Mouse (Mus musculus): ENCODE measurements around the gene Pde4a. TPM values are rescaled to one million over a fixed set of nuclear protein-coding genes. Genes with fewer than 3 reads are reported as not detected.
"Not testable (repeated sequence)": the region's sequence is repeated elsewhere in the genome, so short reads cannot be mapped to it uniquely, and the experiment has no call there.

The Pde4a gene
- polyA plus RNA-seq, 1 experiment from 2014 or later: 3.8 TPM

DNA sequence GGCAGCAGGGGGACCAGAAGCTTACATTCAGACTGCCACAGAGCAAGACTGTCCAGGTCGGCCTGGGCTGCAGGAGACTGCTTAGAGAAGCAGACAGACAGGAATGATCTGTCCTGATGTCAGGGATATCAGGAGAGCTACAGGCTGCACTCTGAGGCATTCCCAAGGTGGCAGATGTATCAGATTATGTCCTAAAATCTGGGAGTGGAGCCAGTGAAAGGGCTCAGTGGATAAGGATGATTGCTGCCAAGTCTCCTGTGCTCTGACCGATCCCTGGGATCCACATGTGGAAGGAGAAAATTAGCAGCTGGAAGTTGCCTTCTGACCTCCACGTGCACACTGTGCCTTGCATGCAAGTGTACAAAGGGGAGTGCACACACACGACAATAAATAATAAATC lies 14.9 kb downstream of the Pde4a start:
- peaks cover 57% of the 10 kb centered on the region for H3K27me3 ChIP-seq (ENCODE audit: low read depth, poor library complexity, severe bottlenecking)
- H3K27ac ChIP-seq (replicated peaks): no peak overlapping the region
- H3K36me3 ChIP-seq: no peaks in the 10 kb centered on the region
- DNase-seq (ENCODE audit: low spot score): no peak
- H3K4me1 ChIP-seq: peaks cover 16% of the 10 kb centered on the region
- WGBS: 77% methylated on average over 4 of the region's 4 CpGs
- H3K4me3 ChIP-seq: no peak overlapping the region
- H3K9me3 ChIP-seq (replicated peaks): no peaks in the 10 kb centered on the region

GRCm38 (mm10) chr9:21180841-21181240 lies 15.3 kb downstream of the Pde4a start:
- no peaks in the 10 kb centered on the region for H3K36me3 ChIP-seq
- peaks cover 18% of the 10 kb centered on the region for H3K4me1 ChIP-seq
- no peak overlapping the region for H3K27ac ChIP-seq (replicated peaks)
- no peak for DNase-seq (ENCODE audit: low spot score)
- 69% methylated on average over 1 of the region's 1 CpGs for WGBS
- H3K27me3 ChIP-seq (ENCODE audit: low read depth, poor library complexity, severe bottlenecking): peaks cover 61% of the 10 kb centered on the region
- no peak overlapping the region for H3K4me3 ChIP-seq
- H3K9me3 ChIP-seq (replicated peaks): no peaks in the 10 kb centered on the region

- Histone ChIP-seq H3K27ac (replicated peaks) (peak overlapping the region; percentile 30; the same call in 1 of the 2 replicates), H3K36me3 (no peaks in the 10 kb centered on the region), H3K4me3 (peak overlapping the region; percentile 41), H3K9me3 (replicated peaks) (no peaks in the 10 kb centered on the region), H3K4me1 (peaks cover 19% of the 10 kb centered on the region), H3K27me3 (ENCODE audit: low read depth, poor library complexity, severe bottlenecking) (peaks cover 69% of the 10 kb centered on the region)
- DNase-seq (ENCODE audit: low spot score): peak; percentile 47
- 7% methylated on average over 48 of the region's 48 CpGs for WGBS
Observed at GRCm38 (mm10) chr9:21181421-21182220, 16.1 kb downstream of the Pde4a start.

DNA sequence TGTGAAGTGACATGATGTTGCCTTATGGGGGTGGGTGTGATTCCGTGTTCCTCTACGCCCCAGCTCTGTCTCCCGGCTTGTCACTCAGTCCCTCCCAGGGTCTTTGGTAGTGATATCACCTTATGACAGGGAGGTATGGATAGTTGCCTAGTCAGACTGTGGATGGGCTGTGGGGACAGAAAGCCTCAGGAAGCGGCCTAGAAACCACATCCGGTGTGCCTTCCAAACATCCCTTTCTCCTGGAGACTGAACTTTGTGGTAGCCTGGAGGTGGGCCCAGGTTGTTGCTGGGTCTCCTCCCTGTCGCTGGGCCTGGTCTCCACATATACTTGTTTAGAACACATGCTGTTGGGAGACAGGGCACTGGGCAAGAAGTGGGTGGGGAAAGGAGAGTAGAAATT lies 17.9 kb downstream of the Pde4a start:
- WGBS: 80% methylated on average over 6 of the region's 6 CpGs
- no peaks in the 10 kb centered on the region for H3K36me3 ChIP-seq
- H3K27me3 ChIP-seq (ENCODE audit: low read depth, poor library complexity, severe bottlenecking): peaks cover 73% of the 10 kb centered on the region
- DNase-seq (ENCODE audit: low spot score): no peak
- no peak overlapping the region for H3K27ac ChIP-seq (replicated peaks)
- H3K4me3 ChIP-seq: no peak overlapping the region
- no peaks in the 10 kb centered on the region for H3K9me3 ChIP-seq (replicated peaks)
- peaks cover 21% of the 10 kb centered on the region for H3K4me1 ChIP-seq

DNA sequence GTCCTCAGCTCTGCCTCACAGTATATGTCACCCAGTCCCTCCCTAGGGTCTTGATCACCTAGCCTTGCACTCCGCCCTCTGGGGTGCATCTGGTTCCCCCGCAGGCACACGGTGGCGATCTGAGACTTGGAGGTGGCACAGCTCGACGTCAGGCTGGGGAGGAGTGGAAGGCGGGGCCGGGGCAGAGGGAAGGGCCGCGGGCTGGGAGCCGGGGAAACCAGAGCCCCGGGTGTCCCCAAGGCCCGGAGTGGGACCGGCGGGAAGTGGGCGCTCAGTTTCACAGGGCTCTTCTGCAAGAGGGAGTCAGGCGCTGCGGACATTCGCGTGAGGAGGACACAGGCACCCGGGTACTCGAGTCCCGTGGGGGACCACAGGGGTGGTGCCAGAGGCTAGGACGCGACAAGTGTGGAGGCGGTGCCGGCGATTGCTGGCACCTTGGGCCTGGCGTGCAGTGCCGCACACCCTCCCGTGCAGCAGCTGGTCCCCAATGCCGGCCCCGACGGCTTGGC lies 18.4 kb downstream of the Pde4a start:
- peaks cover 21% of the 10 kb centered on the region for H3K4me1 ChIP-seq
- peaks cover 73% of the 10 kb centered on the region for H3K27me3 ChIP-seq (ENCODE audit: low read depth, poor library complexity, severe bottlenecking)
- no peaks in the 10 kb centered on the region for H3K36me3 ChIP-seq
- DNase-seq (ENCODE audit: low spot score): no peak
- no peaks in the 10 kb centered on the region for H3K9me3 ChIP-seq (replicated peaks)
- WGBS: 6% methylated on average over 34 of the region's 34 CpGs
- H3K27ac ChIP-seq (replicated peaks): no peak overlapping the region; the same call in 1 of the 2 replicates
- H3K4me3 ChIP-seq: peak overlapping the region; percentile 28

- Histone ChIP-seq H3K4me1 (peaks cover 21% of the 10 kb centered on the region), H3K9me3 (replicated peaks) (no peaks in the 10 kb centered on the region), H3K27ac (replicated peaks) (no peak overlapping the region), H3K4me3 (no peak overlapping the region), H3K27me3 (ENCODE audit: low read depth, poor library complexity, severe bottlenecking) (peaks cover 73% of the 10 kb centered on the region), H3K36me3 (no peaks in the 10 kb centered on the region)
- WGBS: 58% methylated on average over 2 of the region's 2 CpGs
- no peak for DNase-seq (ENCODE audit: low spot score)
Observed at GRCm38 (mm10) chr9:21184733-21185132, 19.2 kb downstream of the Pde4a start.

GRCm38 (mm10) chr9:21185436-21185835 lies 19.9 kb downstream of the Pde4a start:
- DNase-seq (ENCODE audit: low spot score): no peak
- Histone ChIP-seq H3K27ac (replicated peaks) (no peak overlapping the region), H3K4me3 (no peak overlapping the region), H3K27me3 (ENCODE audit: low read depth, poor library complexity, severe bottlenecking) (peaks cover 66% of the 10 kb centered on the region), H3K9me3 (replicated peaks) (no peaks in the 10 kb centered on the region), H3K36me3 (no peaks in the 10 kb centered on the region), H3K4me1 (peaks cover 24% of the 10 kb centered on the region)
- WGBS: 89% methylated on average over 5 of the region's 5 CpGs

GRCm38 (mm10) chr9:21189905-21190304 lies 24.4 kb downstream of the Pde4a start:
- H3K36me3 ChIP-seq: no peaks in the 10 kb centered on the region
- H3K4me1 ChIP-seq: peaks cover 10% of the 10 kb centered on the region; the same call in 1 of the 2 replicates
- no peak for DNase-seq (ENCODE audit: low spot score)
- H3K27me3 ChIP-seq (ENCODE audit: low read depth, poor library complexity, severe bottlenecking): peaks cover 21% of the 10 kb centered on the region
- H3K9me3 ChIP-seq (replicated peaks): no peaks in the 10 kb centered on the region
- H3K4me3 ChIP-seq: no peak overlapping the region
- 46% methylated on average over 7 of the region's 7 CpGs for WGBS
- H3K27ac ChIP-seq (replicated peaks): no peak overlapping the region

- no peaks in the 10 kb centered on the region for H3K36me3 ChIP-seq
- H3K27me3 ChIP-seq (ENCODE audit: low read depth, poor library complexity, severe bottlenecking): peaks cover 13% of the 10 kb centered on the region
- H3K4me3 ChIP-seq: no peak overlapping the region
- no peak overlapping the region for H3K27ac ChIP-seq (replicated peaks)
- peaks cover 12% of the 10 kb centered on the region for H3K4me1 ChIP-seq
- no peak for DNase-seq (ENCODE audit: low spot score)
- H3K9me3 ChIP-seq (replicated peaks): no peaks in the 10 kb centered on the region
- WGBS: 80% methylated on average over 3 of the region's 3 CpGs
Observed at GRCm38 (mm10) chr9:21190670-21191069, 25.2 kb downstream of the Pde4a start.

GRCm38 (mm10) chr9:21193786-21194185 lies 28.3 kb downstream of the Pde4a start:
- DNase-seq (ENCODE audit: low spot score): no peak
- no peaks in the 10 kb centered on the region for H3K9me3 ChIP-seq (replicated peaks)
- H3K4me1 ChIP-seq: peaks cover 40% of the 10 kb centered on the region
- no peak overlapping the region for H3K4me3 ChIP-seq
- H3K27ac ChIP-seq (replicated peaks): no peak overlapping the region
- H3K27me3 ChIP-seq (ENCODE audit: low read depth, poor library complexity, severe bottlenecking): peaks cover 4% of the 10 kb centered on the region
- 91% methylated on average over 3 of the region's 3 CpGs for WGBS
- no peaks in the 10 kb centered on the region for H3K36me3 ChIP-seq

DNA sequence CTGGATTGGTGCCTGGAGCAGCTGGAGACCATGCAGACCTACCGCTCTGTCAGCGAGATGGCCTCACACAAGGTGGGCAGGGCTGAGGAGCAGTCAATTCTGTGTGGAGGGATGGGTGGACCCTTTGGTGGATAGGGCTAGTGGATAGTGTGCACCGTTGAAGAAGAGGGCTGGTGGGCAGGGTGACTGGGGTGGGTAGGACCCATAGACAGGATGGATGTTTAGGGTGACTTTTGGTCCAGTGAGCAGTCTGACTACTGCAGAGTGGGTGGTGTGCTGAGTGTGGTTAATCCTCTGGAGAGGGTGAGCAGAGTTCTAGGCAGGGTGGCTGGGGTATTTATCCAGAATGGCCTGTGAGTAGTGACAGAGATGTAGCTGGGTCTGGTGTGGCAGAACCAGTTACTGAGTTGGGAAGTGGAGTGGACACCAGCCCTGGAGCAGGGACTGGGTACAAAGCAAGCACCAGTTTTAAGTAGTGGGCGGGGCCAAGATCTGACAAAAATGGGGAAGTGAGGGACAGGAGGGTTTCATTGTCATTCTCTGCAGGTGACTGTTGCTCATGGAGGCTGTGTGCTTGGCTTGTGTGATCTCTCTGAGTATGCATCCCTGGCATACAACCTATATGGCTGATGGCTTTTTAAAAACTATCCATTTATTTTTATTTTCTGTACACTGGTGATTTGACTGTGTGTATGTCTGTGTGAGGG lies 29.4 kb downstream of the Pde4a start:
- 85% methylated on average over 4 of the region's 4 CpGs for WGBS
- peaks cover 42% of the 10 kb centered on the region for H3K4me1 ChIP-seq

DNA sequence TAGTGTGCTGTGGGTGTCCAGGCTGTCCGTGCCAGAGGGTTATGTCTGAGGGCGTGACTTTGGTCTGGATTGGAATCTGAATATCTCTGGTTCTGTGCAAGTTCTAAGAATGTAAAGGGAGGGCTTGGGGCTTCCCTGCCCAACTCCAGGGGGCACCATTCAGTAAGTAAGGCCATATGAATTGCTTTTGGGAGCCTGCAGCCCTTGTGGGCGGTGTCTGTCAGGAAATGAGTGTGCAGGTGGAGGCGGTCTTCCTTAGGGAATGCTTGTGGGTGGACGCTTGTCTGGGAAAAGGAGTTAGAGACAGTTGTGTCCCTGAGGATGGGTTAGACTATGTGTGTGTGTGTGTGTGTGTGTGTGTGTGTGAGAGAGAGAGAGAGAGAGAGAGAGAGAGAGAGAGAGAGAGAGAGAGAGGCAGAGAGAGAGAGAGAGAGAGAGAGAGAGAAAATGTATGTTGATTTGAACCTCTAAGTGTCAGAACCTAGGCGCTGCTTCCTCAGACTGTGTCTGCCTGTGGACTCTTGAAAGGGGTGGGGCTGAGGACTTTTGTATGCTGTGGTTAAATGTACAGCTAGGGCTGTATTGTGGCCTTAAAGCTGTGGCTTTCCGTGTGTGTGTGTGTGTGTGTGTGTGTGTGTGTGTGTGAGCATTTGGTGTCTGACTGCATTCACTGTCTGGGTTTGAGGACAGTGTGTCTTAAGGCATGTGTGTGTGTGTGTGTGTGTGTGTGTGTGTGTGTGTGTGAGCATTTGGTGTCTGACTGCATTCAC lies 30.4 kb downstream of the Pde4a start:
- DNase-seq (ENCODE audit: low spot score): not testable (repeated sequence)
- 68% methylated on average over 7 of the region's 7 CpGs for WGBS

More for the DNA sequence above, 29.4 kb downstream of the Pde4a start:
- Histone ChIP-seq H3K4me3 (no peak overlapping the region), H3K27ac (replicated peaks) (no peak overlapping the region), H3K36me3 (no peaks in the 10 kb centered on the region), H3K9me3 (replicated peaks) (no peaks in the 10 kb centered on the region), H3K27me3 (ENCODE audit: low read depth, poor library complexity, severe bottlenecking) (peaks cover 4% of the 10 kb centered on the region)
- DNase-seq (ENCODE audit: low spot score): no peak

More for the DNA sequence above, 30.4 kb downstream of the Pde4a start:
- H3K36me3 ChIP-seq; H3K27ac ChIP-seq (replicated peaks); H3K9me3 ChIP-seq (replicated peaks); H3K27me3 ChIP-seq (ENCODE audit: low read depth, poor library complexity, severe bottlenecking): not testable (repeated sequence)
- Histone ChIP-seq H3K4me1 (peaks cover 37% of the 10 kb centered on the region), H3K4me3 (peak overlapping the region; percentile 48; the same call in 1 of the 2 replicates)
